Mouse (Mus musculus): ENCODE results near the gene Olfr624. TPM values are rescaled to one million over a fixed set of nuclear protein-coding genes. Genes with fewer than 3 reads are reported as not detected.
"Not testable (repeated sequence)": the region's sequence is repeated elsewhere in the genome, so short reads cannot be mapped to it uniquely, and the experiment has no call there.

The Olfr624 gene
- not detected in 2 replicates for total RNA-seq (2014; fragmentation: Nextera tagmentation)
- not detected in 2 replicates for total RNA-seq (2017)

DNA sequence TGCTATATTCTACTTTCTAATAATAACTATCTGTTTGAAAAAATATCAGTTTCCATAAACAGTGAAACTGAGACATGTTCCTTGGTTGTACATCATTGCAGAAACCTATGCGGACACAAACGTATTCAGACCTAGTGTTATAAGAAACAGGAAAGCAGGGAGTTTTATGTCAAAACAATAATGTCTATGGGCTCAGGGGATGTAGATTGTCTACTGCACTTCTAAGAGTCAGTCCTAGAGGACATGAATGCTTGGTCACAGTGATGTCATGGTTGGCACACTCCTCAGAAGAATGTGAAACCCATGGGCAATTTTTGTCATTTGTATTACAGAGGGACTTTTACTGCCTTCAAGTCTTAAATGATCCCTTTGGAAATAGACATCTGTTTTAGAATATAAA is at the start of gene Olfr624:
Olfr624 (minus strand) TSS at position 101 of the 400 bp plus-strand sequence.
- ATAC-seq (replicated peaks; ENCODE audit: low FRiP score, low TSS enrichment, poor library complexity, severe bottlenecking), result no peak

DNA sequence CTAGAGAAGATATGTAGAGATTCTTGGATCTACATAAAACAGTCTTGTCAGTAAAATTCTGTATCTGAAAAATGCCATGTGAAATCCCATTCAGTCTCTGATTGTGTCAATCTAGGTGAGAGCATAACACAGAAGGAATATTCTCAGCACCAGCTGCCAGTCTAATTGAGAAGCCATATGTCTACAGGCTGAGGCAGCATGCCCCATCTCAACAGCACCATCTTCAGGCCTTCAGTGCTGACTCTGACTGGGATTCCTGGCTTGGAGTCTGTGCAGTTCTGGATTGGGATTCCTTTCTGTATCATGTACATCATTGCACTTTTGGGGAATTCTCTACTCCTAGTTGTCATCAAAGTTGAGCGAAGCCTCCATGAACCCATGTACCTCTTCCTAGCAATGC is 45.4 kb upstream of the Olfr624 start:
- ATAC-seq (replicated peaks; ENCODE audit: low FRiP score, low TSS enrichment, poor library complexity, severe bottlenecking), result not testable (repeated sequence)

DNA sequence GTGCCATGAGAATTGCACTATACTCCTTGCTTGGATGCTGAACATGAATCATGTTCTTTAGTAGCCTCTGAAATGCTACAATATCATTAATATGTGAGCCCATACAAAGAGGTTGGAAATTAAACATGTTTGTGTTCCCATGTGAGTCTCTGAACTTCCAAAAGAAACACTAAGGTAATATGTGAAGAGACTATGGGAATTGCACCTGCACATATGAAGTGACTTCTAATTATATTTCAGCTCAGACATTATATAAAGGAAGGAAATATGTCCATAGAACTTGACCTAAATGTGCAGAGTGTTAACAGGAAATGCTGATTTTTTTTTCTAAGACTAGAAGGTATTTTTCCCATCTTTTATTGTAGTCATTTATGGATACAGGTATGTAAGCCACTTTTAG is 43.4 kb upstream of the Olfr624 start, which contains the start of gene Olfr243:
Olfr243 (plus strand) TSS at position 301 of the 400 bp plus-strand sequence.
- ATAC-seq (replicated peaks; ENCODE audit: low FRiP score, low TSS enrichment, poor library complexity, severe bottlenecking), result no peak

- peak; percentile 84 for ATAC-seq (replicated peaks; ENCODE audit: low FRiP score, low TSS enrichment, poor library complexity, severe bottlenecking)
Observed at GRCm38 (mm10) chr7:103712024-103712423, 41.0 kb upstream of the Olfr624 start.

DNA sequence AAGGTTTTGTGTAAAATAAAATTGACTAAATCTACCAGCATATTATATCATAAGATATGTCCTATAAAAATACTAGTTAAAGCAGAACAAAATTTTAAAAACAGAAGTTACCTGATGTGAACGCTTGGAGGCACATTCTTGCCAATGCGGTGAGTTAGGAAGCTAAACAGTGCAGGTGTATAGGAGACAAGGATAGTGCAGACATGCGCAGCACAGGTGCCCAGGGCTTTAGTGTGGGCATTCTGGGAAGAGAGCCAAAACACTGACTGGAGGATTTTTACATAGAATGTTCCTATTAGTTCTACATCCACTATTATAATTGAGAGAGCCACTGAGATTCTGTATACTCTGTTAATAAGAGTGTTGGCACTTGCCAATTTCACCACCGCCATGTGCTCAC is 28.5 kb upstream of the Olfr624 start:
- no peak for ATAC-seq (replicated peaks; ENCODE audit: low FRiP score, low TSS enrichment, poor library complexity, severe bottlenecking)

GRCm38 (mm10) chr7:103682420-103682819 is 11.4 kb upstream of the Olfr624 start, which contains the start of gene Olfr625-ps1:
Olfr625-ps1 (plus strand) TSS chr7:103682720.
- ATAC-seq (replicated peaks; ENCODE audit: low FRiP score, low TSS enrichment, poor library complexity, severe bottlenecking), result no peak

- ATAC-seq (replicated peaks; ENCODE audit: low FRiP score, low TSS enrichment, poor library complexity, severe bottlenecking), result no peak
Observed at GRCm38 (mm10) chr7:103663598-103663997, 7.4 kb downstream of the Olfr624 start, which contains the start of gene Olfr623. Olfr623 (minus strand) TSS chr7:103663698.

GRCm38 (mm10) chr7:103644070-103644469 is 26.9 kb downstream of the Olfr624 start:
- ATAC-seq (replicated peaks; ENCODE audit: low FRiP score, low TSS enrichment, poor library complexity, severe bottlenecking), result no peak

DNA sequence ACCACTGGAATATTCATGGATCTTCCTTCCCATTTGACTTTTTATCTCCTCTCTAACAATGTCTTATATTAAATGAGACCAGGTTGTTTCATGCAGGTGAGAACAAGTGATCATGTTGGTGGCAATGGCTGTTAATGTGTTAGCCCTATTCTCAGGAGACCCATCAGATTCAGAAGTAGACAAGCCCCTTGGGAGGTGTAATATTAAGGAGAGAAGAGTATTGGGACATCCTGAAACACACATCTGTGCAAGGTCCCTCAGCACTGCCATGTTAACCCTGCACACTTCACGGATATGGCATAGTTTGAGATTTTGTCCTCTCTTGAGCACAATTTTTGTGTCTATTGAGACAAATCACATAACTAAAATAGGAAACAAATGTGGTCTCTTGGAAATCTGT is 28.4 kb downstream of the Olfr624 start, which contains the start of gene Olfr622:
Olfr622 (minus strand) TSS at position 101 of the 400 bp plus-strand sequence.
- ATAC-seq (replicated peaks; ENCODE audit: low FRiP score, low TSS enrichment, poor library complexity, severe bottlenecking), result no peak

- no peak for ATAC-seq (replicated peaks; ENCODE audit: low FRiP score, low TSS enrichment, poor library complexity, severe bottlenecking)
Observed at GRCm38 (mm10) chr7:103636795-103637194, 34.2 kb downstream of the Olfr624 start.

Other genes starting within 250 kb of the Olfr624 start
Only the 30 nearest of the 33 such genes appear.
- gene Olfr606, start 222.1 kb downstream of the Olfr624 start, total RNA-seq (2014; fragmentation: Nextera tagmentation), result not detected in 2 replicates
- not detected in 2 replicates for gene Olfr606, start 222.1 kb downstream of the Olfr624 start, total RNA-seq (2017)
- gene Olfr607, start 207.0 kb downstream of the Olfr624 start, total RNA-seq (2014; fragmentation: Nextera tagmentation), result not detected in 2 replicates
- gene Olfr607, start 207.0 kb downstream of the Olfr624 start, total RNA-seq (2017), result not detected in 2 replicates
- not detected in 2 replicates for gene Olfr608, start 201.3 kb downstream of the Olfr624 start, total RNA-seq (2014; fragmentation: Nextera tagmentation)
- not detected in 2 replicates for gene Olfr608, start 201.3 kb downstream of the Olfr624 start, total RNA-seq (2017)
- gene Olfr609, start 173.1 kb downstream of the Olfr624 start, total RNA-seq (2014; fragmentation: Nextera tagmentation), result not detected in 2 replicates
- gene Olfr609, start 173.1 kb downstream of the Olfr624 start, total RNA-seq (2017), result not detected in 2 replicates
- not detected in 2 replicates for gene Olfr610, start 159.1 kb downstream of the Olfr624 start, total RNA-seq (2014; fragmentation: Nextera tagmentation)
- not detected in 2 replicates for gene Olfr610, start 159.1 kb downstream of the Olfr624 start, total RNA-seq (2017)
- gene Olfr611, start 150.3 kb downstream of the Olfr624 start, total RNA-seq (2014; fragmentation: Nextera tagmentation), result not detected in 2 replicates
- not detected in 2 replicates for gene Olfr611, start 150.3 kb downstream of the Olfr624 start, total RNA-seq (2017)
- not detected in 2 replicates for gene Olfr612, start 128.5 kb downstream of the Olfr624 start, total RNA-seq (2014; fragmentation: Nextera tagmentation)
- gene Olfr612, start 128.5 kb downstream of the Olfr624 start, total RNA-seq (2017), result not detected in 2 replicates
- gene Olfr613, start 123.1 kb downstream of the Olfr624 start, total RNA-seq (2014; fragmentation: Nextera tagmentation), result not detected in 2 replicates
- not detected in 2 replicates for gene Olfr613, start 123.1 kb downstream of the Olfr624 start, total RNA-seq (2017)
- not detected in 2 replicates for gene Olfr615, start 115.1 kb downstream of the Olfr624 start, total RNA-seq (2014; fragmentation: Nextera tagmentation)
- gene Olfr615, start 115.1 kb downstream of the Olfr624 start, total RNA-seq (2017), result not detected in 2 replicates
- not detected in 2 replicates for gene Olfr616, start 102.0 kb downstream of the Olfr624 start, total RNA-seq (2014; fragmentation: Nextera tagmentation)
- not detected in 2 replicates for gene Olfr616, start 102.0 kb downstream of the Olfr624 start, total RNA-seq (2017)
- not detected in 2 replicates for gene Olfr617, start 98.1 kb downstream of the Olfr624 start, total RNA-seq (2014; fragmentation: Nextera tagmentation)
- not detected in 2 replicates for gene Olfr617, start 98.1 kb downstream of the Olfr624 start, total RNA-seq (2017)
- gene Olfr618, start 81.1 kb downstream of the Olfr624 start, total RNA-seq (2014; fragmentation: Nextera tagmentation), result not detected in 2 replicates
- gene Olfr618, start 81.1 kb downstream of the Olfr624 start, total RNA-seq (2017), result not detected in 2 replicates
- gene Olfr619, start 70.6 kb downstream of the Olfr624 start, total RNA-seq (2014; fragmentation: Nextera tagmentation), result not detected in 2 replicates
- gene Olfr619, start 70.6 kb downstream of the Olfr624 start, total RNA-seq (2017), result not detected in 2 replicates
- gene Olfr620, start 58.7 kb downstream of the Olfr624 start, total RNA-seq (2014; fragmentation: Nextera tagmentation), result not detected in 2 replicates
- gene Olfr620, start 58.7 kb downstream of the Olfr624 start, total RNA-seq (2017), result not detected in 2 replicates
- gene Olfr622, start 28.5 kb downstream of the Olfr624 start, total RNA-seq (2014; fragmentation: Nextera tagmentation), result not detected in 2 replicates
- gene Olfr622, start 28.5 kb downstream of the Olfr624 start, total RNA-seq (2017), result not detected in 2 replicates
- not detected in 2 replicates for gene Olfr623, start 7.5 kb downstream of the Olfr624 start, total RNA-seq (2014; fragmentation: Nextera tagmentation)
- not detected in 2 replicates for gene Olfr623, start 7.5 kb downstream of the Olfr624 start, total RNA-seq (2017)
- gene Olfr625-ps1, start 11.5 kb upstream of the Olfr624 start, total RNA-seq (2014; fragmentation: Nextera tagmentation), result not detected in 2 replicates
- gene Olfr625-ps1, start 11.5 kb upstream of the Olfr624 start, total RNA-seq (2017), result not detected in 2 replicates
- not detected in 2 replicates for gene Olfr243, start 43.5 kb upstream of the Olfr624 start, total RNA-seq (2014; fragmentation: Nextera tagmentation)
- gene Olfr243, start 43.5 kb upstream of the Olfr624 start, total RNA-seq (2017), result not detected in 2 replicates
- gene Olfr628, start 59.2 kb upstream of the Olfr624 start, total RNA-seq (2014; fragmentation: Nextera tagmentation), result not detected in 2 replicates
- gene Olfr628, start 59.2 kb upstream of the Olfr624 start, total RNA-seq (2017), result not detected in 2 replicates
- gene Olfr629, start 73.8 kb upstream of the Olfr624 start, total RNA-seq (2014; fragmentation: Nextera tagmentation), result not detected in 2 replicates
- gene Olfr629, start 73.8 kb upstream of the Olfr624 start, total RNA-seq (2017), result not detected in 2 replicates
- not detected in 2 replicates for gene Olfr630, start 86.1 kb upstream of the Olfr624 start, total RNA-seq (2014; fragmentation: Nextera tagmentation)
- gene Olfr630, start 86.1 kb upstream of the Olfr624 start, total RNA-seq (2017), result not detected in 2 replicates
- gene Olfr69, start 100.4 kb upstream of the Olfr624 start, total RNA-seq (2014; fragmentation: Nextera tagmentation), result not detected in 2 replicates
- gene Olfr69, start 100.4 kb upstream of the Olfr624 start, total RNA-seq (2017), result not detected in 2 replicates
- gene Olfr68, start 108.5 kb upstream of the Olfr624 start, total RNA-seq (2014; fragmentation: Nextera tagmentation), result not detected in 2 replicates
- not detected in 2 replicates for gene Olfr68, start 108.5 kb upstream of the Olfr624 start, total RNA-seq (2017)
- not detected in 2 replicates for gene Olfr67, start 120.6 kb upstream of the Olfr624 start, total RNA-seq (2014; fragmentation: Nextera tagmentation)
- gene Olfr67, start 120.6 kb upstream of the Olfr624 start, total RNA-seq (2017), result not detected in 2 replicates
- 118 and 169 TPM in 2 replicates for gene Hbb-bt, start 142.8 kb upstream of the Olfr624 start, total RNA-seq (2014; fragmentation: Nextera tagmentation)
- gene Hbb-bt, start 142.8 kb upstream of the Olfr624 start, total RNA-seq (2017), result 10.7 and 57.4 TPM in 2 replicates
- gene Hbb-bs, start 156.9 kb upstream of the Olfr624 start, total RNA-seq (2014; fragmentation: Nextera tagmentation), result 149 and 199 TPM in 2 replicates
- gene Hbb-bs, start 156.9 kb upstream of the Olfr624 start, total RNA-seq (2017), result 20.1 and 148 TPM in 2 replicates
- gene Hbb-bh2, start 169.3 kb upstream of the Olfr624 start, total RNA-seq (2014; fragmentation: Nextera tagmentation), result not detected in 2 replicates
- gene Hbb-bh2, start 169.3 kb upstream of the Olfr624 start, total RNA-seq (2017), result not detected in 2 replicates
- not detected in 2 replicates for gene Hbb-bh1, start 172.0 kb upstream of the Olfr624 start, total RNA-seq (2014; fragmentation: Nextera tagmentation)
- not detected in 2 replicates for gene Hbb-bh1, start 172.0 kb upstream of the Olfr624 start, total RNA-seq (2017)
- gene Hbb-y, start 182.0 kb upstream of the Olfr624 start, total RNA-seq (2014; fragmentation: Nextera tagmentation), result not detected in 2 replicates
- not detected in 2 replicates for gene Hbb-y, start 182.0 kb upstream of the Olfr624 start, total RNA-seq (2017)
- not detected in 2 replicates for gene Olfr66, start 215.1 kb upstream of the Olfr624 start, total RNA-seq (2014; fragmentation: Nextera tagmentation)
- gene Olfr66, start 215.1 kb upstream of the Olfr624 start, total RNA-seq (2017), result not detected in 2 replicates

Measured in megakaryocyte-erythroid progenitor cell, adult 5-6 weeks (primary cell).